In genomic region chr11:26477037-26477739, GRCm38 (mm10) we compare ENCODE assay signal across 21 mouse cellular contexts.
A peak's percentile ranks its signal among the peaks of the same experiment; 100 is the strongest.
DNase-seq lines count a peak whose midpoint lies in the region; ATAC-seq and TF ChIP-seq lines count a peak whose summit lies in the region.
"Had no signal": no experiment of that assay in that cellular context is flagged by ENCODE, and none has a peak within 500 bp of the region (broad histone marks: within the 10 kb centered on the region; RNA-seq: fewer than 3 reads in every experiment).

No protein-coding gene starts in this region.

- peaks cover 11% of the 10 kb centered on the region; the same call in 1 of the 2 replicates for H3K4me1 ChIP-seq in forebrain, embryonic 13.5 days
- no peaks in the 10 kb centered on the region for H3K4me1 ChIP-seq in forebrain, embryonic 11.5 days (replicated peaks; ENCODE audit: control insufficient read depth, insufficient read depth, low read length)
- no peaks in the 10 kb centered on the region for H3K4me1 ChIP-seq in lung, embryonic 14.5 days (ENCODE audit: insufficient read depth)
- no peaks in the 10 kb centered on the region for H3K4me1 ChIP-seq in midbrain, embryonic 11.5 days (ENCODE audit: control insufficient read depth, insufficient read depth, low read length)
- no peaks in the 10 kb centered on the region for H3K4me1 ChIP-seq in midbrain, embryonic 13.5 days (replicated peaks)
- H3K4me1 ChIP-seq: embryonic facial prominence, embryonic 10.5 days; heart, embryonic 15.5 days; intestine, embryonic 15.5 days had no signal

- H3K36me3 ChIP-seq in forebrain, embryonic 13.5 days (ENCODE audit: poor library complexity, severe bottlenecking) = no peaks in the 10 kb centered on the region
- no peaks in the 10 kb centered on the region for H3K36me3 ChIP-seq in forebrain, embryonic 11.5 days (ENCODE audit: control insufficient read depth, insufficient read depth, low read length)
- peaks cover 16% of the 10 kb centered on the region; the same call in 1 of the 2 replicates for H3K36me3 ChIP-seq in lung, embryonic 14.5 days (ENCODE audit: insufficient read depth)
- H3K36me3 ChIP-seq in midbrain, embryonic 11.5 days (ENCODE audit: control insufficient read depth, insufficient read depth, low read length) = 0 out of 2 replicates have a peak, but pooled peaks cover 3% of the 10 kb centered on the region
- H3K36me3 ChIP-seq in midbrain, embryonic 13.5 days = 0 out of 2 replicates have a peak, but pooled peaks cover 4% of the 10 kb centered on the region

- no peak overlapping the region for H3K27ac ChIP-seq in forebrain, embryonic 13.5 days
- H3K27ac ChIP-seq in forebrain, embryonic 11.5 days (ENCODE audit: low read depth, low read length) = no peak overlapping the region
- H3K27ac ChIP-seq in lung, embryonic 14.5 days (ENCODE audit: low read depth) = no peak overlapping the region
- no peak overlapping the region for H3K27ac ChIP-seq in midbrain, embryonic 11.5 days (ENCODE audit: low read depth, low read length)
- no peak overlapping the region for H3K27ac ChIP-seq in midbrain, embryonic 13.5 days
- H3K27ac ChIP-seq: embryonic facial prominence, embryonic 10.5 days; heart, adult 2 months; heart, embryonic 15.5 days; hindbrain, embryonic 14.5 days; intestine, embryonic 15.5 days had no signal

- no peak overlapping the region for H3K4me3 ChIP-seq in forebrain, embryonic 13.5 days
- H3K4me3 ChIP-seq in forebrain, embryonic 11.5 days (ENCODE audit: low read depth, low read length) = no peak overlapping the region
- no peak overlapping the region for H3K4me3 ChIP-seq in lung, embryonic 14.5 days (ENCODE audit: low read depth, low read length)
- no peak overlapping the region for H3K4me3 ChIP-seq in midbrain, embryonic 11.5 days (ENCODE audit: low read depth, low read length)
- H3K4me3 ChIP-seq in midbrain, embryonic 13.5 days (replicated peaks) = no peak overlapping the region
- H3K4me3 ChIP-seq: embryonic facial prominence, embryonic 10.5 days; heart, adult 2 months; heart, embryonic 15.5 days; intestine, embryonic 15.5 days had no signal

- 56% methylated on average over 6 of the region's 6 CpGs for WGBS in forebrain, embryonic 13.5 days
- WGBS in forebrain, embryonic 11.5 days = 72% methylated on average over 6 of the region's 6 CpGs
- WGBS in lung, embryonic 14.5 days = 65% methylated on average over 6 of the region's 6 CpGs
- WGBS in midbrain, embryonic 11.5 days = 84% methylated on average over 6 of the region's 6 CpGs
- 82% methylated on average over 6 of the region's 6 CpGs for WGBS in midbrain, embryonic 13.5 days

- peak; percentile 58 for ATAC-seq in forebrain, embryonic 13.5 days
- ATAC-seq in forebrain, embryonic 11.5 days (replicated peaks; ENCODE audit: low FRiP score) = no peak
- peak; percentile 52; the same call in 1 of the 2 replicates for ATAC-seq in lung, embryonic 14.5 days (ENCODE audit: insufficient read depth)
- ATAC-seq in midbrain, embryonic 11.5 days (ENCODE audit: low FRiP score) = no peak
- no peak for ATAC-seq in midbrain, embryonic 13.5 days
- ATAC-seq: CD4-positive, CD25-positive, alpha-beta regulatory T cell, adult 4 months; intestine, embryonic 15.5 days had no signal

- H3K4me2 ChIP-seq in forebrain, embryonic 13.5 days = no peak overlapping the region
- no peak overlapping the region for H3K4me2 ChIP-seq in forebrain, embryonic 11.5 days (ENCODE audit: low read depth, low read length, severe bottlenecking)
- no peak overlapping the region for H3K4me2 ChIP-seq in lung, embryonic 14.5 days
- H3K4me2 ChIP-seq in midbrain, embryonic 11.5 days = no peak overlapping the region
- H3K4me2 ChIP-seq in midbrain, embryonic 13.5 days (replicated peaks) = no peak overlapping the region
- H3K4me2 ChIP-seq: heart, embryonic 11.5 days; heart, embryonic 15.5 days; hindbrain, embryonic 14.5 days; intestine, embryonic 15.5 days had no signal

- no peak overlapping the region for H3K9ac ChIP-seq in forebrain, embryonic 13.5 days
- no peak overlapping the region for H3K9ac ChIP-seq in forebrain, embryonic 11.5 days (ENCODE audit: low read length)
- no peak overlapping the region for H3K9ac ChIP-seq in lung, embryonic 14.5 days
- no peak overlapping the region for H3K9ac ChIP-seq in midbrain, embryonic 11.5 days (ENCODE audit: low read length)
- H3K9ac ChIP-seq in midbrain, embryonic 13.5 days (replicated peaks) = no peak overlapping the region
- H3K9ac ChIP-seq: heart, embryonic 15.5 days; hindbrain, embryonic 14.5 days; intestine, embryonic 15.5 days had no signal

- TF ChIP-seq CTCF in lung, embryonic 14.5 days (IDR thresholded peaks at IDR 0.05; ENCODE audit: low read depth) = no peak

- DNase-seq in forebrain, embryonic 11.5 days (ENCODE audit: low spot score) = no peak
- DNase-seq in lung, embryonic 14.5 days = peak; percentile 18
- DNase-seq in lung, postnatal 10 days = no peak
- peak; percentile 61 for DNase-seq in midbrain, embryonic 11.5 days (ENCODE audit: low spot score, missing footprints)
- no peak for DNase-seq in left cerebral cortex, adult 8-10 months (ENCODE audit: low spot score in 2 of 2)
- DNase-seq: adrenal gland, postnatal 14 days; B cell, adult 2 months; cerebellum, adult 18-20 months; cerebellum, postnatal 10 days; gastrocnemius, postnatal 14 days; heart, adult 2 months; heart, postnatal 14 days had no signal

- H3K9me3 ChIP-seq in forebrain, embryonic 13.5 days (replicated peaks) = no peaks in the 10 kb centered on the region
- no peaks in the 10 kb centered on the region for H3K9me3 ChIP-seq in forebrain, embryonic 11.5 days (ENCODE audit: control insufficient read depth, low read length)
- H3K9me3 ChIP-seq in lung, embryonic 14.5 days (ENCODE audit: low read depth, low read length) = no peaks in the 10 kb centered on the region
- H3K9me3 ChIP-seq in midbrain, embryonic 11.5 days (ENCODE audit: control insufficient read depth, low read length) = no peaks in the 10 kb centered on the region
- H3K9me3 ChIP-seq in midbrain, embryonic 13.5 days = no peaks in the 10 kb centered on the region
- H3K9me3 ChIP-seq: embryonic facial prominence, embryonic 10.5 days; G1E; heart, embryonic 15.5 days; intestine, embryonic 15.5 days had no signal

- H3K27me3 ChIP-seq in forebrain, embryonic 13.5 days = no peaks in the 10 kb centered on the region
- H3K27me3 ChIP-seq in forebrain, embryonic 11.5 days (ENCODE audit: control insufficient read depth, insufficient read depth, low read length) = no peaks in the 10 kb centered on the region
- no peaks in the 10 kb centered on the region for H3K27me3 ChIP-seq in lung, embryonic 14.5 days (ENCODE audit: insufficient read depth, low read length)
- no peaks in the 10 kb centered on the region for H3K27me3 ChIP-seq in midbrain, embryonic 11.5 days (ENCODE audit: control insufficient read depth, insufficient read depth, low read length)
- H3K27me3 ChIP-seq in midbrain, embryonic 13.5 days = no peaks in the 10 kb centered on the region
- H3K27me3 ChIP-seq: heart, embryonic 15.5 days; intestine, embryonic 15.5 days had no signal

Comparison
In these comparisons a context has a peak if more than half of its experiments do, and no peak if none do; other contexts are left out.
1. ATAC-seq: peak in forebrain, embryonic 13.5 days (single experiment) and lung, embryonic 14.5 days (single experiment); none in forebrain, embryonic 11.5 days (single experiment), midbrain, embryonic 11.5 days (single experiment) and midbrain, embryonic 13.5 days (single experiment).
2. DNase-seq: peak in lung, embryonic 14.5 days (single experiment) and midbrain, embryonic 11.5 days (single experiment); none in forebrain, embryonic 11.5 days (single experiment), lung, postnatal 10 days (single experiment) and left cerebral cortex, adult 8-10 months (0 of 2).